Mouse (Mus musculus): ENCODE measurements around the gene Mpg. TPM values are rescaled to one million over a fixed set of nuclear protein-coding genes. Genes with fewer than 3 reads are reported as not detected.

Gene Mpg
- polyA plus RNA-seq, 1 experiment from 2014 or later = 35.6 TPM

DNA sequence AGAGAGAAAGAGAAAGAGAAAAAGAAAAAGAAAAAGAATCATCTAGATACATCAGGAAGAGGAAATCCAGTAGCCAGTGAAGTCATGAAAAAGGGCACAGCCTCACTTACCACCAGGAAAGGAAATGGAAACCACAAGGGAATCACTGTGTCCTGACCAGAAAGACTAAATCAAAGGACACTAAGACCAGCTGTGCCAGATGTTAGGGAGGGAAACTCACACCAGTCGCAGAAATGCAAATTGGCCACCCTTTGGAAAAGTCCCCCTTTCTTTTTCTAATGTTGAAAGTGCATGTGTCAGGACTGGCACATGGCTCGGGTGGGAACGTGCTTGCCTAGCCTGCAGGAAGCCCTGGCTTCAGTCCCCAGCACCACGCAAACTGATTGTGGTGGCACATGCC is 44.9 kb downstream of the Mpg start:
- H3K4me1 ChIP-seq (replicated peaks) = peaks cover 10% of the 10 kb centered on the region
- ATAC-seq (ENCODE audit: low FRiP score) = no peak
- 56% methylated on average over 4 of the region's 4 CpGs for WGBS

DNA sequence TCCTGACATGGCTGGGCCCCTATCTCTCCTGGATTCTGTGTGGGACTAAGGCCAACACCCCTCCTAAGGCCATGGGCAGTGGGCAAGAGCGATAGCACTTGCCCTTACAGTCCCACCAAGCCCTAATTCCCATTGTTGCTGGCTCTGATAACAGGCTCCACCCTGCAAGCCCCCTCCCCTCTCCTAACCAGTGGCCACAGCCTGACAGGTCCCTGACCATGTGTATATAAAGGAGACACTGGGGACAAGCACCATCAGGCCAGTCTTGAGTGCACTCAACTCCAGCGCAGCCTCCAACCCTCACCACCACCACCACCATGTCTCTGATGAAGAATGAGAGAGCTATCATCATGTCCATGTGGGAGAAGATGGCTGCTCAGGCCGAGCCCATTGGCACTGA is 50.0 kb downstream of the Mpg start, which contains the start of gene Hba-x:
Gene Hba-x, plus strand, starts transcription at position 54 of the 400 bp plus-strand sequence.
- Histone ChIP-seq H3K4me2 (no peak within 1 kb of the TSS), H3K27me3 (peaks cover 31% of the 10 kb centered on the region), H3K36me3 (no peaks in the 10 kb centered on the region), H3K4me3 (no peak within 1 kb of the TSS), H3K9me3 (no peaks in the 10 kb centered on the region), H3K9ac (no peak within 1 kb of the TSS), H3K27ac (no peak within 1 kb of the TSS), H3K4me1 (replicated peaks) (no peaks in the 10 kb centered on the region)
- 75% methylated on average over 3 of the region's 3 CpGs for WGBS
- ATAC-seq (ENCODE audit: low FRiP score) = no peak

More for the DNA sequence above, 44.9 kb downstream of the Mpg start:
- Histone ChIP-seq H3K27ac (no peak overlapping the region), H3K36me3 (no peaks in the 10 kb centered on the region), H3K9me3 (no peaks in the 10 kb centered on the region), H3K4me2 (no peak overlapping the region), H3K27me3 (peaks cover 14% of the 10 kb centered on the region), H3K9ac (no peak overlapping the region), H3K4me3 (no peak overlapping the region)

DNA sequence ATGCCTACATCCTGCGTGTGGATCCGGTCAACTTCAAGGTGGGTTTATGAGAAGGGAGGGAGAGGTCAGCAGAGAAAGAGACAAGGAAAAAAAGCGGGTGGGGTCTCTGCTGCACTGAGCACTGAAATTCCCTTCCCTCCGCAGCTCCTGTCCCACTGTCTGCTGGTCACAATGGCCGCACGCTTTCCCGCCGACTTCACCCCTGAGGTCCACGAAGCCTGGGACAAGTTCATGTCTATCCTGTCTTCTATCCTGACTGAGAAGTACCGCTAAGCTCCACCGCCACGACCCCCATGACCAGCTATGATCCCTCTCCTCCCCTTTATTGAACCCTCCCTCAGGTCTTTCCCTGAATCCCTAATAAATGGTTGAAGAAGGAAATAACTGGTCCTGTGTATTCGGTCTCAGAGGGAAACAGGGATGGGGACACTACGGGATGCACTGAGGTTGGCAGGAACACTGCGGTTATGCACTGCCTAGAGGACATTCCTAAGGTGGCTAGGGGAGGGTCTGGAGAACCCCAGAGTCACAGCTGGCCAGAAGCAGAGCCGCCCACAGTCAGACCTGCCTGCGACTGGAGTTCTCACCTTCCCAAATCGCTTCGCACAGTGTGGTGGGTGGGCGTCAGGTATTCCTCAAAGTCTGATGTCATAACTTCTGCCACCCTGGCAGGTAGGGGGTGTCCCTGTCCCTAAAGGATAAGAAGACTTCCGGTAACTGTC is 51.6 kb downstream of the Mpg start:
- Histone ChIP-seq H3K4me2 (no peak overlapping the region), H3K36me3 (no peaks in the 10 kb centered on the region), H3K4me3 (no peak overlapping the region), H3K9me3 (no peaks in the 10 kb centered on the region), H3K4me1 (replicated peaks) (no peaks in the 10 kb centered on the region), H3K27ac (no peak overlapping the region), H3K9ac (no peak overlapping the region), H3K27me3 (peaks cover 29% of the 10 kb centered on the region)
- no peak for ATAC-seq (ENCODE audit: low FRiP score)
- WGBS = 77% methylated on average over 21 of the region's 21 CpGs

DNA sequence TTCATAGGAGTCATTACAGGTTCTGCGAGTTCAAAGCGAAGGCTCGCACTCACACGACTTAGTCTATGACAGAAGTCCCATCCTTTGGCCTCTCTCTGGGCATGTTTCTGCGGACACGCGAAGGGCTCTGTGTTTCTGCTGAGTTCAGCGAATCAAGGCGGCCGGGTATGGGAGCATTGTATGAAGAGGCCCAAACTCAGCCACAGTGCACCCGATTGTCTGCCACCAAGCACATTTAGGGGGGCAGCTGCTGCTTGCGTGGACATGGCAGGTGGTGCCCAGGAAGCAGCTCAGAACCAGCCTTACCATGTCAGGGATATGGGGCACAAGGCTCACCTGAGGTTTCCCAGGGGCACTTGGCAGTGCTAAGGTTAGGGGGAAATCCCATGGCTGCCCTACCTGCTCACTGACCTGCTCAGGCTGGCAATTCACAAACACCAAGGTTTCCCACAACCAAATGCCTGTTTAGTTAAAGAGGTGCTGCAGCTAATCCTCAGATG is 52.2 kb downstream of the Mpg start:
- no peak for ATAC-seq (ENCODE audit: low FRiP score)
- H3K9me3 ChIP-seq = no peaks in the 10 kb centered on the region
- WGBS = 86% methylated on average over 12 of the region's 12 CpGs
- H3K9ac ChIP-seq = no peak overlapping the region
- H3K27me3 ChIP-seq = peaks cover 29% of the 10 kb centered on the region
- H3K4me3 ChIP-seq = no peak overlapping the region
- H3K36me3 ChIP-seq = no peaks in the 10 kb centered on the region
- H3K4me2 ChIP-seq = no peak overlapping the region
- no peaks in the 10 kb centered on the region for H3K4me1 ChIP-seq (replicated peaks)
- H3K27ac ChIP-seq = no peak overlapping the region

DNA sequence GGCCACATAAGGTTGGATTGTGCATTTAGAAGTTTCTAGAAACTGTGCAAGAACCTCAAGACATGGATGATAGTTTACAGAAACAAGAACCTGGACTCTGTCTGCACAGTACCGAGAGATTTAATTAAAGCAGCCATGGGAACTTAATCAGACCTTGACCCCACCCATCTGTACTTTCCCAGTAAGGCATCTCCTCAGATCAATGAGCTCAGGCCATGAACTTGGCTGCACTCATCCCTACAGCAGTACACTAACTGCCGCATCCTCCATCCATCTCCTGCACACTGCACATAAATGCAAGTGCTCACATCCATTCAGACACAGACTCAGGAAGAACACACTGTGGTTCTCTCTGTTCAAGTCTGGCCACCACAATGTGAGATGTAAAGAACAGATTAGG is 54.3 kb downstream of the Mpg start:
- Histone ChIP-seq H3K36me3 (no peaks in the 10 kb centered on the region), H3K27me3 (peaks cover 26% of the 10 kb centered on the region), H3K4me2 (no peak overlapping the region), H3K9ac (no peak overlapping the region), H3K4me3 (no peak overlapping the region), H3K27ac (no peak overlapping the region), H3K4me1 (replicated peaks) (no peaks in the 10 kb centered on the region), H3K9me3 (no peaks in the 10 kb centered on the region)
- ATAC-seq (ENCODE audit: low FRiP score) = no peak
- 85% methylated on average over 2 of the region's 2 CpGs for WGBS

DNA sequence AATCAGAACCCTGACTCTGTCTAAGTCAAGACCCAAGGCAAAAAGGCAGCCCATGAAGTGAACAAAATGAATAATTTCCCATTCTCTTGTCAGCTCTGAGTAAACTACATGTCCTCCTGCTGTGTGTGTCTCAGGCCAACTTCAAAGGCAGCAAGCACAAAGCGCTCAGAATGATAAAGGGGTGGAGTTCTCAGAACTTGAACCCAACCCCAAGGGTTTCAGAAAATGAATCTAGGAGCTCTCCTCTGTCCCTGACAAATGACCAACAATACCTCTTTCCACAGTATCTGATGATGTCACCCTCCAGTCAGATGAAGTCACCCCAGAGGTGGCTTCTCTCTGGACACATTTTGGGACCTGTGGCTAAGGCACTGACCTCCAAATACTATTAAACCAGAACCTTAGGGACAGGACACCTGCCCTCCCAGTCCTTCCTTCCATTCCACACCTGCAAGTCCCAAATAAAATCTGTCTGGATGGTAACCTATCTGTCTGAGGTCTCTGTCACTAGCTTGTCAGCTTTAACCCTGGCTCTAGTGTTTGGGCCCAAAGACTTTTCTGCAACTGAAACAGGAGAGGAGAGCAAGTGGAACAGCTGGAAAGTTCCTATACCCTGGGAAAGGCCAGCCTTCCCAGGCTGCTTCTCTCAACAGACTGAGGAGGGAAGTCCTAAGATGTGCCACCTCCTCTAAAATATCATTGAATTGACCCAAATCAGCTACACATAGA is 55.3 kb downstream of the Mpg start:
- Histone ChIP-seq H3K9me3 (no peaks in the 10 kb centered on the region), H3K4me1 (replicated peaks) (no peaks in the 10 kb centered on the region), H3K9ac (no peak overlapping the region), H3K4me2 (no peak overlapping the region), H3K27ac (no peak overlapping the region), H3K4me3 (no peak overlapping the region), H3K36me3 (no peaks in the 10 kb centered on the region), H3K27me3 (peaks cover 20% of the 10 kb centered on the region)
- 59% methylated on average over 1 of the region's 1 CpGs for WGBS
- no peak for ATAC-seq (ENCODE audit: low FRiP score)

Other genes with a start within 250 kb of the Mpg start
- gene Nsg2, start 226.0 kb upstream of the Mpg start, polyA plus RNA-seq (2015; fragmentation: Nextera tagmentation; extraction: Ambion mirVana) = 451 and 461 TPM in 2 replicates
- not detected in 2 replicates for gene Il9r, start 26.2 kb upstream of the Mpg start, polyA plus RNA-seq (2015; fragmentation: Nextera tagmentation; extraction: Ambion mirVana)
- 43.7 and 46.9 TPM in 2 replicates for gene Snrnp25, start 21.1 kb upstream of the Mpg start, polyA plus RNA-seq (2015; fragmentation: Nextera tagmentation; extraction: Ambion mirVana)
- gene Rhbdf1, start 4.2 kb upstream of the Mpg start, polyA plus RNA-seq (2015; fragmentation: Nextera tagmentation; extraction: Ambion mirVana) = 21.0 and 24.1 TPM in 2 replicates
- 43.5 and 51.8 TPM in 2 replicates for gene Nprl3, start 41.2 kb downstream of the Mpg start, polyA plus RNA-seq (2015; fragmentation: Nextera tagmentation; extraction: Ambion mirVana)
- gene Hba-x, start 49.9 kb downstream of the Mpg start, polyA plus RNA-seq (2015; fragmentation: Nextera tagmentation; extraction: Ambion mirVana) = 392 and 434 TPM in 2 replicates
- 2,436 and 2,656 TPM in 2 replicates for gene Hba-a1, start 57.0 kb downstream of the Mpg start, polyA plus RNA-seq (2015; fragmentation: Nextera tagmentation; extraction: Ambion mirVana)
- 0.68 and 1.4 TPM in 2 replicates for gene Hbq1b, start 60.5 kb downstream of the Mpg start, polyA plus RNA-seq (2015; fragmentation: Nextera tagmentation; extraction: Ambion mirVana)
- gene Hba-a2, start 70.0 kb downstream of the Mpg start, polyA plus RNA-seq (2015; fragmentation: Nextera tagmentation; extraction: Ambion mirVana) = 5,965 and 6,511 TPM in 2 replicates
- gene Hbq1a, start 73.6 kb downstream of the Mpg start, polyA plus RNA-seq (2015; fragmentation: Nextera tagmentation; extraction: Ambion mirVana) = 0.91 and 1.3 TPM in 2 replicates
- gene Sh3pxd2b, start 121.3 kb downstream of the Mpg start, polyA plus RNA-seq (2015; fragmentation: Nextera tagmentation; extraction: Ambion mirVana) = 21.3 and 23.1 TPM in 2 replicates
- 50.0 and 52.9 TPM in 2 replicates for gene Ubtd2, start 228.9 kb downstream of the Mpg start, polyA plus RNA-seq (2015; fragmentation: Nextera tagmentation; extraction: Ambion mirVana)

Data from hindbrain, embryonic 13.5 days (tissue).